Mouse (Mus musculus) monocyte, adult 2 months (primary cell): ENCODE data around the gene Nudt11.
"Not testable (repeated sequence)": the region's sequence is repeated elsewhere in the genome, so short reads cannot be mapped to it uniquely, and the experiment has no call there.

Experiments
- DNase-seq, 2 experiments: peaks; one replicate each; pipeline ENCODE4 v3.0.0; 2022; ENCODE audit warnings: low spot score in 2 of 2, low read depth in 1 of 2

Gene Nudt11

DNA sequence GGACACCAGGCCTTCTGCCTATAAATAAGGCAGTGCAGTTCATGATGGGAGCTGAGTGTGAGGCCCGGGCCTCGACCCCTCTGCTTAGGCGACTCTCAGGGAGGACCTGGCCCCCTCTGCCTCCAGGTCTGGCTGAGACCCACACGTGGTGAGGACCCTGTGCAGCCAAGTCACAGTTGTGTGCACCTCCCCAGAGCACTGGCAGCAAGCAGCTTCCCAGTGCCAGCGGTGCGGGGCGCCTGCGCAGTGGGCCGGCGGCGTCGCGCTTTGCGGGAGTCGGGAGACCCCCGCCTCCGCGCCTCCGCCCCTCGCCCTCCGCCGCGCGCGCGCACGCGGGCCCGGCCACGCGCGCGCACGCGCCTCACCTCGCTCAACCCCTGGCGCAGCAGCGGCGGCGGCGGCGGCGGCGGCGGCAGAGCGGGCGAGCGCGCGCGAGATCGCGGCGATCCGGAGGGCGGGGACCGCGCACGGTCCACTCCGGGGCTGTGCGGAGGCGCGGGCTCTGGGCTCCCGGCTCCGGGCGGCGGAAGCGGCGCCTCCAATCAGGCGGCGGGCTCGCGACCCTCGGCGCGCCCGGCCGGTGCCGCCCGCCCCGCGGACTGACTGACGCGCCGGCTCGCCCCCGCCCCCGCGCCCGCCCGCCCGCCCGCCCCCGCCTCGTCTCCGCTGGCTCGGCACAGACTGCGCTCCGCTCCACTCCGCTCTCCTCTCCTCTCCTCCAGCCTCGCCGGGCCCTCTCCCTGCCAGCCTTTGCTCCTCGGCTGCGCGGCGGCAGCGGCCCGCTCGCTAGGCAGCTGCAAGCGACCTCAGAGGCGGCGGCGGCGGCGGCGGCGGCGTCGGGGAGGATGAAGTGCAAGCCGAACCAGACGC, at the start of gene Nudt11:
Gene Nudt11, plus strand, starts transcription at position 388 of the 870 bp plus-strand sequence.
- not testable (repeated sequence) for DNase-seq

DNA sequence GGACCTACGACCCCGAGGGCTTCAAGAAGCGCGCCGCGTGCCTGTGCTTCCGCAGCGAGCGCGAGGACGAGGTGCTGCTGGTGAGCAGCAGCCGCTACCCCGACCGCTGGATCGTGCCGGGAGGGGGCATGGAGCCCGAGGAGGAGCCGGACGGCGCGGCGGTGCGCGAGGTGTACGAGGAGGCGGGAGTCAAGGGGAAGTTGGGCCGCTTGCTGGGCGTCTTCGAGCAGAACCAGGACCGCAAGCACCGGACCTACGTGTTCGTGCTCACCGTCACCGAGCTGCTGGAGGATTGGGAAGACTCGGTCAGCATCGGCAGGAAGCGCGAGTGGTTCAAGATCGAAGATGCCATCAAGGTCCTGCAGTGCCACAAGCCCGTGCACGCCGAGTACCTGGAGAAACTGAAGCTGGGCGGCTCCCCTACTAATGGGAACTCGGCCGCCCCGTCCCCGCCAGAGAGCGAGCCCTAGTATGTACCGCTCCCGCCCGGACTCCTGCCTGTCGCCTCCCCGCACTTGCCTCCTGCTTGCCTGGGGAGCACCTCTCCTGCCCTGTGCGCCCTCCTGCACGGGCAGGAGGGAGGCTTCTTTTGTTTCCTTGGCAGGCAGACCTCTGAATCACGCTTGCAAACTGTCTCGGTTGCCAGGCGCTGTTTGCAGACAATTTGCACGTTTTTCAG, 822 bp downstream of the Nudt11 start:
- not testable (repeated sequence) for DNase-seq

DNA sequence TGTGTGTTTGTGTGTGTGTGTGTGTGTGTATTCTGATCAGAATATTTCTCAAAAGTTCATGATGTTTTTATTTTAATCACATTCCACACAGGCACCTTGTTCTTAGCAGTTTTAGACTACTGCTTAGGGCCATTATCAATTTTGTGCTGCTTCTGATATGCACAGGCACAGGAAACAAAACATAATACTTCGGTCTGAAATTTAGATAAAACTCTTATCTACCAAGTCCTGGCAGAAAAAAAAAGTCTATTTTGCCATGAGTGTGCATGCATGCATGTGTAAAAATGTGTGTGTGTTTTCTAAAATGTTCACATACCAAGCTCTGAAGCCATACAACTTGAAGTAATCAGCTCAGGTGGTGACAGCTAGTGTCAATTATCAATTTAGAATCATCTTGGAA, 14.3 kb downstream of the Nudt11 start:
- no peak for DNase-seq

DNA sequence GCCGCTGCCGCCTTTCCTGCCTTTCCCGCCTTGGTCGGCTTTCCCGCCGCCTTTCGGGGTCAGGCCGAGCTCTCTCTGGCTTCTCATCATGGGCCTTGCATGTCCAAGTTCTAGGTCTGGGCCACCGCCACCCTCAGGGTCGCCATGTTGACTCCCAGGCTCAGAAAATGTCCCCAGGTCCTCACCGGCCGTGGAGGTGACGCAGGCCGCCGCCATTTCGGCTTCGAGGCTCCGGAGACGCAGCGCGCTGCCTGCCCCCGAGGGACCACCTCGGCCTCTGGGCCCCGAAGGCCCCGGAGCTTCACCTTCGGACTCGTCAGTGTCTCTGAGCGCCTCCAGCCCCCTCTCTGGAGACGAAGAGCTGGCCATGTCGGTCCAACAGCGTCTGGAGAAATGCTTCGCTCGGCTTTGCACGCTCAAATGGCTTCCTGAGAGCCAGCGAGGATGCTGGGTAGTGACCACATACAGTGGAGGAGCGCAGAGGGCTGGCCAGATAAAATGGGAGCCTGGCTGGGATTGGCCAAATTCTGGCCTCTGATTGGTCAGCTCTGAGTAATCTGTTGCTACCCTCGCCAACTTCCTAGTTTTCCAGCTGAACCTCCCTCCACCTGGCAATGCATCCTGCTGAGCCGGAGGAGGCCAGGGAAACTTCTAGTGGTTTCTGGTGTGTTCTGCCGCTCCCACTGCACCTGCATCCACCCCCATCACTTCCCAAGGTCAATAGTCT, 35.9 kb downstream of the Nudt11 start, which contains the start of gene AU022751:
Gene AU022751, minus strand, starts transcription at position 466 of the 727 bp plus-strand sequence.
- DNase-seq = no peak

DNA sequence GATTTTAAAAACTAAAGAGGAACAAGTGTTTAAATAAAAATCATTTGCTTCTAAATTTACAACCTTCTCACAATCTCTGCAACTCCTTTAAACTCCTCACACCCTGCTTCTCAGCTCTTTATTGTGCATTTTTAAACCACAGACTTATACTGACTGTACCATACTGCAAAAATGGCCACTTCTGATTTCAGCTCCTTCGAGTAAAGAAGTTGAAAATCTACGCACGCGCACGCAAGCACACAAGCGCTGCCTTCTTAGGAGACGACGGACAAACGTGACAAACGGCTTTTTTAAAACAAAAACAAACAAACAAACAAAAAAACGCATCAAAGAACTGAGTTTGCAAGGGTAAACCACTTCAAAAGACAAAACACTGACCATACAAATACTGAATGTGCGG, 44.3 kb downstream of the Nudt11 start:
- no peak for DNase-seq

DNA sequence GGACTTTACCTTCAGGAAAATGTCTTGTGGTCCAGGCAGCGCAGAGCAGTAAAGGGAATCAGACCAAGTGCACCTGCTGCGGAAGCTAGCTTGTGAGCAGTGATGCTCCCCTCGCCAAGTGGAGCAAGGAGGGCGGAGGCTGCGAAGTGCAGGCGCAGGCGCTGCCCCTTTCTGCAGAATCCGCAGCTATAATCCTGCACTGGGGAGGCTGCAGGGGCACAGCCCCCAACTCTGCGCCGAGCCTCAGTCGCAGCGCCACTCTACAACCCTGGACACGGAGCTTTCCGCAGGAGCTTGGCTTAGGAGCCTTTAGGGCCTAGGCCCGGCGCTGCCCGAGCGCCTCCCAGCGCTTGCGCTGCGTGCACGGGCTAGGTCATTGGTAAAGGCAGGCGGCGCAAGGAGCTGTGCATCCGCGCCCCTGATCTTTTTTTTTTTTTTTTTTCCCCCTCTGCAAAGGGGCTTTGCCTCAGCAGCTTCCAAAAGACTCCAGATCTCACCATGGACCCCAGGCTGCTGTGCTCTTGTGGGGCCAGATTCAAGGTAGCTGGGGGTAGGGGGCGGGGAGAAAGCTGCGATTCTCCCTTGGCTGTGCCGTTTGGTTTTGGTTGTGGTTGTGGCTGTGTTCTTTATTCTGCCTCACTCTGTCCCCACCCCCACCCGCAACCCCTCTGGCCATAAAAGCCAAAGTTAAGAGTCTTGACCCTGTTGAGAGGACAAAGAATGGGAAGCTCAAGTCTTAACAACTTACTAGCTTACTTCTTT, 44.9 kb downstream of the Nudt11 start:
- no peak for DNase-seq
